Mouse (Mus musculus) intestine, embryonic 15.5 days (tissue): ENCODE data around the gene Gm10153. TPM values are rescaled to one million over a fixed set of nuclear protein-coding genes. Genes with fewer than 3 reads are reported as not detected.
"Not testable (repeated sequence)": the region's sequence is repeated elsewhere in the genome, so short reads cannot be mapped to it uniquely, and the experiment has no call there.

Experiments
- ATAC-seq: fragments of 200-750 bp; cut with Nextera tagmentation; 2 replicates; pipeline ENCODE4 v1.8.0; 2017; ENCODE audit warnings: moderate TSS enrichment, moderate library complexity
- H3K27ac ChIP-seq: fragments of 300-500 bp; sonication (generic); 2 replicates; pipeline ENCODE4 v1.5.1; 2015; ENCODE audit warnings: mild to moderate bottlenecking, inconsistent platforms
- H3K27me3 ChIP-seq: fragments of 300-500 bp; sonication (generic); replicated peaks from 2 replicates; pipeline ENCODE4 v1.6.1; 2015; ENCODE audit warnings: inconsistent platforms
- H3K36me3 ChIP-seq: fragments of 300-500 bp; sonication (generic); 2 replicates; pipeline ENCODE4 v1.6.1; 2015; ENCODE audit warnings: inconsistent platforms
- H3K4me1 ChIP-seq: fragments of 300-500 bp; sonication (generic); replicated peaks from 2 replicates; pipeline ENCODE4 v1.6.1; 2015; ENCODE audit warnings: inconsistent platforms
- H3K4me2 ChIP-seq: fragments of 300-500 bp; sonication (generic); replicated peaks from 2 replicates; pipeline ENCODE4 v1.6.1; 2015; ENCODE audit warnings: mild to moderate bottlenecking, inconsistent platforms
- H3K4me3 ChIP-seq: fragments of 300-500 bp; sonication (generic); replicated peaks from 2 replicates; pipeline ENCODE4 v1.5.1; 2015; ENCODE audit warnings: inconsistent platforms
- H3K9ac ChIP-seq: fragments of 300-500 bp; sonication (generic); 2 replicates; pipeline ENCODE4 v1.6.1; 2015; ENCODE audit warnings: inconsistent platforms
- H3K9me3 ChIP-seq: fragments of 300-500 bp; sonication (generic); 2 replicates; pipeline ENCODE4 v1.6.1; 2016; ENCODE audit warnings: inconsistent platforms
- WGBS: fragments of 180-500 bp; shearing (Covaris S2); methylation state at CpG from one replicate; pipeline ENCODE4 v1.1.7; 2015; 5-methylcytosine and 5-hydroxymethylcytosine counted together
- polyA plus RNA-seq: library from polyadenylated mRNA; unstranded; fragments of >200 nt; fragmentation: Nextera tagmentation; extraction: Ambion mirVana; gene quantifications from 2 replicates; pipeline ENCODE4 v1.2.1, GENCODE M21; 2015

Gm10153 gene
- polyA plus RNA-seq, result not detected in 2 replicates

GRCm38 (mm10) chr7:142190289-142190688 lies at the start of gene Gm10153:
Gm10153 (minus strand) TSS chr7:142190389.
- WGBS, result 32% methylated on average over 2 of the region's 2 CpGs
- Histone ChIP-seq H3K9ac (no peak within 1 kb of the TSS), H3K4me3 (no peak within 1 kb of the TSS), H3K27ac (no peak within 1 kb of the TSS), H3K4me1 (no peaks in the 10 kb centered on the region), H3K27me3 (no peaks in the 10 kb centered on the region), H3K36me3 (no peaks in the 10 kb centered on the region), H3K9me3 (no peaks in the 10 kb centered on the region), H3K4me2 (no peak within 1 kb of the TSS)
- ATAC-seq, result no peak

GRCm38 (mm10) chr7:142231540-142231939 lies 41.4 kb upstream of the Gm10153 start:
- 32% methylated on average over 1 of the region's 1 CpGs for WGBS
- no peak overlapping the region for H3K4me2 ChIP-seq
- no peak overlapping the region for H3K27ac ChIP-seq
- no peak overlapping the region for H3K4me3 ChIP-seq
- H3K4me1 ChIP-seq, result no peaks in the 10 kb centered on the region
- H3K9ac ChIP-seq, result no peak overlapping the region
- no peaks in the 10 kb centered on the region for H3K9me3 ChIP-seq
- H3K27me3 ChIP-seq, result no peaks in the 10 kb centered on the region
- no peaks in the 10 kb centered on the region for H3K36me3 ChIP-seq
- no peak for ATAC-seq

DNA sequence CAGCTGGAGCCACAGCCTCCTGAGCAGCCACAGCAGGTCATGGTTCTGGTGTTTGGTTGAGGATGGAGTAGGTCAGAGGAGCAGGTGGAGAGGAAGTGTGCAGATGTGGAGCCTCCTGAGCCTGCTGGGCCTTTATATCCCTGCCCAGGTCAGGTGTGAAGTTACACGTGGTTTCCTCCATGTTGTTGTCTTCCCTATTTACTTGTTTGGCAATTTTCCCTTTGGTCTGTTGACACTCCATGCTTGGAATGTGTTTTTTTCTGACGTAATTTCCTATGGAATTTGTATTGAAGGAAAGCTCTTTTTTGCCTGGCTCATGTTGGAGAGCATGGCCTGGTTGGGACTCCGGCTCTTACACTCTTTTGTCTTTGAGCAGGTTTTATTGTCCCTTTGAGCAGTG lies 39.7 kb upstream of the Gm10153 start, which contains the start of gene Krtap5-5:
Gene Krtap5-5 (minus strand): TSS at position 101 of the 400 bp plus-strand sequence.
- not testable (repeated sequence) for H3K9me3 ChIP-seq, ATAC-seq

GRCm38 (mm10) chr7:142224518-142224917 lies 34.3 kb upstream of the Gm10153 start:
- 37% methylated on average over 2 of the region's 2 CpGs for WGBS
- H3K27me3 ChIP-seq, result no peaks in the 10 kb centered on the region

More for the DNA sequence above, 39.7 kb upstream of the Gm10153 start, which contains the start of gene Krtap5-5:
- H3K27ac ChIP-seq, H3K36me3 ChIP-seq, H3K9ac ChIP-seq, H3K4me2 ChIP-seq, H3K4me3 ChIP-seq, H3K27me3 ChIP-seq, H3K4me1 ChIP-seq: not testable (repeated sequence)
- WGBS, result 56% methylated on average over 3 of the region's 3 CpGs

DNA sequence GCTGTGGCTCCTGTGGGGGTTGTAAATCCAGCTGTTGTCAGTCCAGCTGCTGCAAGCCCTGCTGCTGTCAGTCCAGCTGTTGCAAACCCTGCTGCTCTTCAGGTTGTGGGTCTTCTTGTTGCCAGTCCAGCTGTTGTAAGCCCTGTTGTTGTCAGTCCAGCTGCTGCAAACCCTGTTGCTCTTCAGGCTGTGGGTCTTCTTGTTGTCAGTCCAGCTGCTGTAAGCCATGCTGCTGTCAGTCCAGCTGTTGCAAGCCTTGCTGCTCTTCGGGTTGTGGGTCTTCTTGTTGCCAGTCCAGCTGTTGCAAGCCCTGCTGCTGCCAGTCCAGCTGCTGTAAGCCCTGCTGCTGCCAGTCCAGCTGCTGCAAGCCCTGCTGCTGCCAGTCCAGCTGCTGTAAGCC lies 21.9 kb upstream of the Gm10153 start:
- H3K9me3 ChIP-seq, ATAC-seq, H3K4me2 ChIP-seq, H3K36me3 ChIP-seq, H3K4me1 ChIP-seq, H3K27me3 ChIP-seq, H3K4me3 ChIP-seq, H3K27ac ChIP-seq, H3K9ac ChIP-seq: not testable (repeated sequence)
- 89% methylated on average over 1 of the region's 1 CpGs for WGBS

More at GRCm38 (mm10) chr7:142224518-142224917, 34.3 kb upstream of the Gm10153 start:
- no peak overlapping the region for H3K27ac ChIP-seq
- no peak for ATAC-seq
- H3K4me1 ChIP-seq, result no peaks in the 10 kb centered on the region
- no peak overlapping the region for H3K4me3 ChIP-seq
- H3K9me3 ChIP-seq, result no peaks in the 10 kb centered on the region
- no peak overlapping the region for H3K9ac ChIP-seq
- H3K36me3 ChIP-seq, result no peaks in the 10 kb centered on the region
- H3K4me2 ChIP-seq, result no peak overlapping the region

DNA sequence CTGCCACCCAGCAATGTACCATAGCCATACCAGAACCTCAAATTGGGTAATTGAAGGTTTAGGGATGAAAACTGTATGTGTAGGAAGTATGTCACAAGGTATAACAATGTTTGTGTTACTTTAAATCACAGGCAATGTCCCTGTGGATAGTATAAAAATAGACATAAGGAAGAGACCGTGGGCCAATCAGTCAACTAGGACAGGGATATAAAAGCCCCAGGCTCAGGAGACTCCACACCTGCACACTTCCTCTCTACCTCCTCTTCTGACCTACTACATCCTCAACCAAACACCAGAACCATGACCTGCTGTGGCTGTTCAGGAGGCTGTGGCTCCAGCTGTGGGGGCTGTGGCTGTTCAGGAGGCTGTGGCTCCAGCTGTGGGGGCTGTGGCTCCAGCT lies 21.4 kb upstream of the Gm10153 start, which contains the start of gene Gm7579:
Gene Gm7579 (plus strand): TSS at position 301 of the 400 bp plus-strand sequence.
- H3K27ac ChIP-seq, result no peak within 1 kb of the TSS
- no peak within 1 kb of the TSS for H3K9ac ChIP-seq
- H3K36me3 ChIP-seq, result no peaks in the 10 kb centered on the region
- no peak within 1 kb of the TSS for H3K4me2 ChIP-seq
- H3K4me3 ChIP-seq, result no peak within 1 kb of the TSS
- ATAC-seq, result no peak
- no peaks in the 10 kb centered on the region for H3K4me1 ChIP-seq
- WGBS, result 79% methylated on average over 1 of the region's 1 CpGs
- H3K9me3 ChIP-seq, result no peaks in the 10 kb centered on the region
- H3K27me3 ChIP-seq, result no peaks in the 10 kb centered on the region

- H3K9ac ChIP-seq, ATAC-seq, H3K4me1 ChIP-seq, H3K9me3 ChIP-seq, H3K27ac ChIP-seq, H3K27me3 ChIP-seq, H3K4me2 ChIP-seq, H3K36me3 ChIP-seq, H3K4me3 ChIP-seq: not testable (repeated sequence)
- 85% methylated on average over 5 of the region's 5 CpGs for WGBS
These were observed 16.7 kb upstream of the Gm10153 start for GRCm38 (mm10) chr7:142206891-142207290.

GRCm38 (mm10) chr7:142205488-142205887 lies 15.3 kb upstream of the Gm10153 start:
- H3K9ac ChIP-seq, result no peak overlapping the region
- H3K36me3 ChIP-seq, result no peaks in the 10 kb centered on the region
- H3K27ac ChIP-seq, result no peak overlapping the region
- no peak overlapping the region for H3K4me2 ChIP-seq
- no peak overlapping the region for H3K4me3 ChIP-seq
- no peaks in the 10 kb centered on the region for H3K4me1 ChIP-seq
- no peaks in the 10 kb centered on the region for H3K9me3 ChIP-seq
- no peaks in the 10 kb centered on the region for H3K27me3 ChIP-seq
- peak; percentile 81 for ATAC-seq

DNA sequence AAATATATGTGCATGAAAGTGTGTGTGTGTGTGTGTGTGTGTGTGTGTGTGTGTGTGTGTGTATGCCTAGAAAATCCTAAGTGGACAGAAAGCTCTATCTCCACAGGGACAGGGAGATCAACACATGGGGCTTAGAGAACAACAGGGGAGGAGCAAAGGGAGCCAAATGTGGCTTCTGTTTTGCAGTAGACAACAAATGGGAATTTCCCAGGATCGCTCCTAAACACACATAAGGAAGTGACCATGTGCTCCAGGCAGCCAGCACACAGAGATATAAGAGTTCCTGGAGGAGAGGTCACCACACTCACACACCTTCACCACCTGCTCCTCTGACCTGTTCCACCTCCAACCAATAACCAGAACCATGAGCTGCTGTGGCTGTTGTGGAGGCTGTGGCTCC lies 10.9 kb upstream of the Gm10153 start, which contains the start of gene Krtap5-3:
Gene Krtap5-3 (plus strand): TSS at position 301 of the 400 bp plus-strand sequence.
- no peaks in the 10 kb centered on the region for H3K36me3 ChIP-seq
- H3K4me1 ChIP-seq, result no peaks in the 10 kb centered on the region
- H3K9me3 ChIP-seq, result no peaks in the 10 kb centered on the region
- H3K9ac ChIP-seq, result no peak within 1 kb of the TSS
- no peak within 1 kb of the TSS for H3K4me3 ChIP-seq
- H3K27ac ChIP-seq, result no peak within 1 kb of the TSS
- no peaks in the 10 kb centered on the region for H3K27me3 ChIP-seq
- H3K4me2 ChIP-seq, result no peak within 1 kb of the TSS
- WGBS, result 55% methylated on average over 1 of the region's 1 CpGs
- no peak for ATAC-seq

- Histone ChIP-seq H3K27ac (no peak overlapping the region), H3K4me2 (no peak overlapping the region), H3K9me3 (no peaks in the 10 kb centered on the region), H3K9ac (no peak overlapping the region), H3K4me1 (no peaks in the 10 kb centered on the region), H3K36me3 (no peaks in the 10 kb centered on the region), H3K27me3 (no peaks in the 10 kb centered on the region), H3K4me3 (no peak overlapping the region)
- no peak for ATAC-seq
- 82% methylated on average over 2 of the region's 2 CpGs for WGBS
These were observed 8.6 kb upstream of the Gm10153 start for GRCm38 (mm10) chr7:142198748-142199147.

DNA sequence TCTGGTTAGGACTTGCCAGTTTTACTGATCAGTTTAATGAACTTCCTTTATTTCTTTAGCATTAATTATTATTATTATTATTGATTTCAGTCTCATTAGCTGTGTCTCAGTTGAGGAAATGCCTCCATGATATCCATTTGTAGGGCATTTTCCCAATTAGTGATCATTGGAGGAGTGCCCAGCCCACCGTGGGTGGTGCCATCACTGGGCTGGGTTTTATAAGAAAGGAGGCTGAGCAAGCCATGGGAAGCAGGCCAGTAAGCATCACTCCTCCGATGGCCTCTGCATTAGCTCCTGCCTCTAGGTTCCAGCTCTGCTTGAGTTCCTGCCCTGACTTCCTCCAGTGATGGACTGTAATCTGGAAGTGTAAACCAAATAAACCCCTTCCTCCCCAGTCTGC lies 2.0 kb downstream of the Gm10153 start:
- 75% methylated on average over 2 of the region's 2 CpGs for WGBS
- H3K4me3 ChIP-seq, result no peak overlapping the region
- H3K36me3 ChIP-seq, result no peaks in the 10 kb centered on the region
- H3K9me3 ChIP-seq, result no peaks in the 10 kb centered on the region
- no peaks in the 10 kb centered on the region for H3K27me3 ChIP-seq
- H3K27ac ChIP-seq, result no peak overlapping the region
- H3K9ac ChIP-seq, result no peak overlapping the region
- no peak overlapping the region for H3K4me2 ChIP-seq
- ATAC-seq, result no peak
- no peaks in the 10 kb centered on the region for H3K4me1 ChIP-seq

GRCm38 (mm10) chr7:142181021-142181420 lies 9.2 kb downstream of the Gm10153 start:
- Histone ChIP-seq H3K4me1 (no peaks in the 10 kb centered on the region), H3K27ac (no peak overlapping the region), H3K36me3 (no peaks in the 10 kb centered on the region), H3K4me2 (no peak overlapping the region), H3K9me3 (no peaks in the 10 kb centered on the region), H3K9ac (no peak overlapping the region), H3K4me3 (no peak overlapping the region), H3K27me3 (no peaks in the 10 kb centered on the region)
- no peak for ATAC-seq
- 38% methylated on average over 1 of the region's 1 CpGs for WGBS

GRCm38 (mm10) chr7:142178685-142179084 lies 11.5 kb downstream of the Gm10153 start:
- Histone ChIP-seq H3K9ac (no peak overlapping the region), H3K9me3 (no peaks in the 10 kb centered on the region), H3K27ac (no peak overlapping the region), H3K4me2 (no peak overlapping the region), H3K4me1 (no peaks in the 10 kb centered on the region), H3K36me3 (no peaks in the 10 kb centered on the region), H3K4me3 (no peak overlapping the region), H3K27me3 (no peaks in the 10 kb centered on the region)
- 74% methylated on average over 1 of the region's 1 CpGs for WGBS
- ATAC-seq, result no peak
